Mouse (Mus musculus): ENCODE results near the gene Donson. TPM values are rescaled to one million over a fixed set of nuclear protein-coding genes. Genes with fewer than 3 reads are reported as not detected.

Gene Donson
- polyA plus RNA-seq, 1 experiment from 2014 or later, result 36.6 TPM

- H3K36me3 ChIP-seq (replicated peaks), result peaks cover 79% of the 10 kb centered on the region
- H3K9me3 ChIP-seq, result no peaks in the 10 kb centered on the region
- H3K9ac ChIP-seq, result no peak overlapping the region
- H3K4me1 ChIP-seq, result no peaks in the 10 kb centered on the region
- no peaks in the 10 kb centered on the region for H3K27me3 ChIP-seq
- no peak for ATAC-seq (ENCODE audit: low FRiP score)
- no peak overlapping the region for H3K4me3 ChIP-seq (replicated peaks)
- no peak overlapping the region for H3K27ac ChIP-seq
- no peak overlapping the region for H3K4me2 ChIP-seq
- WGBS, result 86% methylated on average over 5 of the region's 5 CpGs
Observed at GRCm38 (mm10) chr16:91680656-91681055, 7.9 kb downstream of the Donson start.

- Histone ChIP-seq H3K27ac (no peak overlapping the region), H3K4me3 (replicated peaks) (no peak overlapping the region), H3K27me3 (no peaks in the 10 kb centered on the region), H3K4me2 (no peak overlapping the region), H3K4me1 (no peaks in the 10 kb centered on the region), H3K9me3 (no peaks in the 10 kb centered on the region), H3K36me3 (replicated peaks) (peaks cover 76% of the 10 kb centered on the region), H3K9ac (no peak overlapping the region)
- WGBS, result 93% methylated on average over 5 of the region's 5 CpGs
- no peak for ATAC-seq (ENCODE audit: low FRiP score)
Observed at GRCm38 (mm10) chr16:91678147-91678911, 10.2 kb downstream of the Donson start.

- no peak for ATAC-seq (ENCODE audit: low FRiP score)
- H3K27me3 ChIP-seq, result no peaks in the 10 kb centered on the region
- H3K27ac ChIP-seq, result no peak overlapping the region
- peaks cover 88% of the 10 kb centered on the region for H3K36me3 ChIP-seq (replicated peaks)
- H3K9ac ChIP-seq, result no peak overlapping the region
- H3K4me2 ChIP-seq, result no peak overlapping the region
- H3K4me3 ChIP-seq (replicated peaks), result no peak overlapping the region
- 87% methylated on average over 4 of the region's 4 CpGs for WGBS
- H3K9me3 ChIP-seq, result no peaks in the 10 kb centered on the region
- no peaks in the 10 kb centered on the region for H3K4me1 ChIP-seq
Observed at GRCm38 (mm10) chr16:91674500-91674899, 14.1 kb downstream of the Donson start.

GRCm38 (mm10) chr16:91663795-91664194 is 24.8 kb downstream of the Donson start:
- Histone ChIP-seq H3K4me1 (peaks cover 4% of the 10 kb centered on the region; the same call in 1 of the 2 replicates), H3K4me3 (replicated peaks) (no peak overlapping the region), H3K27ac (no peak overlapping the region), H3K9me3 (no peaks in the 10 kb centered on the region), H3K9ac (no peak overlapping the region), H3K4me2 (no peak overlapping the region), H3K36me3 (replicated peaks) (peaks cover 86% of the 10 kb centered on the region), H3K27me3 (no peaks in the 10 kb centered on the region)
- ATAC-seq (ENCODE audit: low FRiP score), result no peak
- WGBS, result 92% methylated on average over 3 of the region's 3 CpGs

- H3K36me3 ChIP-seq (replicated peaks), result peaks cover 91% of the 10 kb centered on the region
- WGBS, result 94% methylated on average over 16 of the region's 16 CpGs
- ATAC-seq (ENCODE audit: low FRiP score), result no peak
Observed at GRCm38 (mm10) chr16:91662336-91662735, 26.2 kb downstream of the Donson start.

DNA sequence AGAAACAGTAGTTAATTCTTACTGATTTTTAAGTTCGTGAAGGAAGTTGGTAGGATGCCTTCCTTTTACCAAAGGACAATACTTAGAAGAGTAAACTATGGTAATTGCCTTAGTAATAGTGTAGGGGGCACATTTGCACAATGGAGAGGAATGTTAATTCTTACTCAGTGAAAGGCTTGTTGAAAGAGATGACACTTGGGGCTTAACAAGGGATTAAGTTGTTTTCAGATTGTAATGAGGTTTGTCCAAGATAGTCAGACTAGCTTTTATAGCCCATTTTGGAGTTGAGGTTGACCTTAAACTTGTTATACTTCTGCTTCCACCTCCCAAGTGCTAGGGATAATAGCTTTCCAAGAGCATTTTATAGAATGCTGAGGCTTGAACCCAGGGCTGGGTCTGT is 27.2 kb downstream of the Donson start:
- H3K27ac ChIP-seq, result no peak overlapping the region
- no peak overlapping the region for H3K4me3 ChIP-seq (replicated peaks)
- H3K4me1 ChIP-seq, result peaks cover 4% of the 10 kb centered on the region; the same call in 1 of the 2 replicates
- no peak overlapping the region for H3K4me2 ChIP-seq
- WGBS, result 34% methylated on average over 1 of the region's 1 CpGs
- no peak for ATAC-seq (ENCODE audit: low FRiP score)
- no peak overlapping the region for H3K9ac ChIP-seq
- no peaks in the 10 kb centered on the region for H3K9me3 ChIP-seq
- H3K27me3 ChIP-seq, result no peaks in the 10 kb centered on the region
- peaks cover 92% of the 10 kb centered on the region for H3K36me3 ChIP-seq (replicated peaks)

More at GRCm38 (mm10) chr16:91662336-91662735, 26.2 kb downstream of the Donson start:
- Histone ChIP-seq H3K27ac (no peak overlapping the region), H3K4me2 (no peak overlapping the region), H3K4me3 (replicated peaks) (no peak overlapping the region), H3K27me3 (no peaks in the 10 kb centered on the region), H3K4me1 (peaks cover 4% of the 10 kb centered on the region; the same call in 1 of the 2 replicates), H3K9ac (no peak overlapping the region), H3K9me3 (no peaks in the 10 kb centered on the region)

GRCm38 (mm10) chr16:91659798-91660197 is 28.8 kb downstream of the Donson start:
- WGBS, result 98% methylated on average over 20 of the region's 20 CpGs
- no peak overlapping the region for H3K4me2 ChIP-seq
- no peak for ATAC-seq (ENCODE audit: low FRiP score)

GRCm38 (mm10) chr16:91658471-91658870 is 30.1 kb downstream of the Donson start:
- no peak overlapping the region for H3K27ac ChIP-seq
- no peak overlapping the region for H3K4me2 ChIP-seq
- no peak overlapping the region for H3K9ac ChIP-seq
- H3K36me3 ChIP-seq (replicated peaks), result peaks cover 91% of the 10 kb centered on the region
- 97% methylated on average over 5 of the region's 5 CpGs for WGBS
- no peaks in the 10 kb centered on the region for H3K27me3 ChIP-seq
- no peak overlapping the region for H3K4me3 ChIP-seq (replicated peaks)
- ATAC-seq (ENCODE audit: low FRiP score), result no peak
- no peaks in the 10 kb centered on the region for H3K9me3 ChIP-seq
- H3K4me1 ChIP-seq, result peaks cover 4% of the 10 kb centered on the region; the same call in 1 of the 2 replicates

More at GRCm38 (mm10) chr16:91659798-91660197, 28.8 kb downstream of the Donson start:
- no peak overlapping the region for H3K4me3 ChIP-seq (replicated peaks)
- H3K27ac ChIP-seq, result no peak overlapping the region
- H3K9ac ChIP-seq, result no peak overlapping the region
- no peaks in the 10 kb centered on the region for H3K27me3 ChIP-seq
- H3K36me3 ChIP-seq (replicated peaks), result peaks cover 92% of the 10 kb centered on the region
- peaks cover 4% of the 10 kb centered on the region; the same call in 1 of the 2 replicates for H3K4me1 ChIP-seq
- H3K9me3 ChIP-seq, result no peaks in the 10 kb centered on the region

DNA sequence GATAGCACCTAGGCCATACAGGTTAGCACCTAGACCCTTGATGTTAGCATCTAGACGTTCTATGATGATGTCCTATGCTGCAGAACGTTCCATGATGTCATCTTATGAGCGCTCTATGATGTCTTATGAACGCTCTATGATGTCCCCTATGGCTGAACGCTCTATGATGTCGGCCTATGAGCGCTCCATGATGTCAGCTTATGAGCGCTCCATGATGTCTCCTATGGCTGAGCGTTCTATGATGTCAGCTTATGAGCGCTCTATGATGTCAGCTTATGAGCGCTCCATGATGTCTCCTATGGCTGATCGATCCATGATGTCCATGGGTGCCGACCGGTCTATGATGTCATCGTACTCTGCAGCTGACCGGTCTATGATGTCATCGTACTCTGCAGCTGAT is 31.3 kb downstream of the Donson start:
- no peaks in the 10 kb centered on the region for H3K27me3 ChIP-seq
- no peak overlapping the region for H3K4me2 ChIP-seq
- no peak overlapping the region for H3K27ac ChIP-seq
- no peaks in the 10 kb centered on the region for H3K9me3 ChIP-seq
- H3K4me1 ChIP-seq, result peaks cover 4% of the 10 kb centered on the region; the same call in 1 of the 2 replicates
- 99% methylated on average over 17 of the region's 17 CpGs for WGBS
- H3K4me3 ChIP-seq (replicated peaks), result no peak overlapping the region
- peaks cover 88% of the 10 kb centered on the region for H3K36me3 ChIP-seq (replicated peaks)
- ATAC-seq (ENCODE audit: low FRiP score), result no peak
- H3K9ac ChIP-seq, result no peak overlapping the region

DNA sequence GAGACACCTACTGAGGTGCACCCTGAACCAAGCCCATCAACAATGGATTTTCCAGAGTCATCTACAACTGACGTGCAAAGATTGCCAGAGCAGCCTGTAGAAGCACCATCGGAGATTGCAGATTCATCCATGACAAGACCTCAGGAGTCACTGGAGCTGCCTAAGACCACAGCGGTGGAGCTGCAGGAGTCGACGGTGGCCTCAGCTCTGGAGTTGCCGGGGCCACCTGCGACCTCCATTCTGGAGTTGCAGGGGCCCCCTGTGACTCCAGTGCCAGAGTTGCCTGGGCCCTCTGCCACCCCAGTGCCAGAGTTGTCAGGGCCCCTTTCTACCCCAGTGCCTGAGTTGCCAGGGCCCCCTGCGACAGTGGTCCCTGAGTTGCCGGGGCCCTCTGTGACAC is 33.3 kb downstream of the Donson start:
- Histone ChIP-seq H3K9me3 (no peaks in the 10 kb centered on the region), H3K4me2 (no peak overlapping the region), H3K27me3 (no peaks in the 10 kb centered on the region), H3K36me3 (replicated peaks) (peaks cover 78% of the 10 kb centered on the region), H3K4me3 (replicated peaks) (no peak overlapping the region), H3K9ac (no peak overlapping the region), H3K27ac (no peak overlapping the region), H3K4me1 (peaks cover 4% of the 10 kb centered on the region)
- WGBS, result 94% methylated on average over 9 of the region's 9 CpGs
- no peak for ATAC-seq (ENCODE audit: low FRiP score)

GRCm38 (mm10) chr16:91652191-91652590 is 36.4 kb downstream of the Donson start:
- no peak overlapping the region for H3K4me3 ChIP-seq (replicated peaks)
- H3K36me3 ChIP-seq (replicated peaks), result peaks cover 47% of the 10 kb centered on the region
- no peak overlapping the region for H3K9ac ChIP-seq
- peaks cover 14% of the 10 kb centered on the region for H3K4me1 ChIP-seq
- H3K9me3 ChIP-seq, result no peaks in the 10 kb centered on the region
- no peaks in the 10 kb centered on the region for H3K27me3 ChIP-seq
- no peak for ATAC-seq (ENCODE audit: low FRiP score)
- 91% methylated on average over 3 of the region's 3 CpGs for WGBS
- H3K4me2 ChIP-seq, result no peak overlapping the region
- no peak overlapping the region for H3K27ac ChIP-seq

- no peak for ATAC-seq (ENCODE audit: low FRiP score)
- Histone ChIP-seq H3K27me3 (no peaks in the 10 kb centered on the region), H3K36me3 (replicated peaks) (peaks cover 23% of the 10 kb centered on the region), H3K27ac (no peak overlapping the region), H3K9ac (no peak overlapping the region), H3K4me3 (replicated peaks) (no peak overlapping the region), H3K4me2 (peak overlapping the region; percentile 22; the same call in 1 of the 2 replicates), H3K4me1 (peaks cover 21% of the 10 kb centered on the region), H3K9me3 (no peaks in the 10 kb centered on the region)
Observed at GRCm38 (mm10) chr16:91649781-91650180, 38.8 kb downstream of the Donson start.

- H3K9ac ChIP-seq, result peak overlapping the region; percentile 47
- WGBS, result 67% methylated on average over 3 of the region's 3 CpGs
- ATAC-seq (ENCODE audit: low FRiP score), result no peak
Observed at GRCm38 (mm10) chr16:91649246-91649645, 39.3 kb downstream of the Donson start.

More at GRCm38 (mm10) chr16:91649246-91649645, 39.3 kb downstream of the Donson start:
- Histone ChIP-seq H3K4me1 (peaks cover 23% of the 10 kb centered on the region), H3K4me3 (replicated peaks) (peak overlapping the region; percentile 80), H3K9me3 (no peaks in the 10 kb centered on the region), H3K36me3 (replicated peaks) (peaks cover 19% of the 10 kb centered on the region), H3K27ac (no peak overlapping the region), H3K27me3 (no peaks in the 10 kb centered on the region), H3K4me2 (peak overlapping the region; percentile 95)
